8 mouse cellular contexts compared by ENCODE assay signal in the genomic region with DNA sequence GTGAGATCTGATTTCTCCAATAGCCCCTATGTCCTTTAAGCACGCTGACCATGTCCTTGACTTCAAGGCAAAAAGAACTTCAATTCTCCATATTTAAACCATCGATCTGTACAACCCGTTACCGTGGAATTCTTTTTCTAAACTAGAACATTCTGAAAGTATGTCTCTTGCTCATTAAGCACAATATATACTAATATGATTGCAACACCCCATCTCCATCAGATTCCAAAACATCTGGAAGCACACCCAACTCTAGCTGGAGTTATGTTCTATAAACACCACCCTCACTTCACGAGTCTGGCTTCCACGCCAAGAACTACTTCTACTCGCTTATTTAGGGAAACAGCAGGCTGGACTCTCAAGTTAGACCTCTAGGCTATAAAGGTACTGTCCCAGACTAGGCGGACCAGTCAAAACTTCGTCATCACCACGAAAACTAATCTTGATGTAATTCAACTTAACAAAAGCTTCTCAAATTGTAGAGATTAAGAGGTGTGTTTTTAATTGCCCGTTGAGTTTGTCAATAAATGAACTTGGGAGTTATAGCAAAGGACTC. TPM values are rescaled to one million over a fixed set of nuclear protein-coding genes. Genes with fewer than 3 reads are reported as not detected.
DNase-seq lines count a peak whose midpoint lies in the region; ATAC-seq and TF ChIP-seq lines count a peak whose summit lies in the region.

No protein-coding gene starts in this region.

- peak overlapping the region; percentile 62 for H3K4me2 ChIP-seq in forebrain, embryonic 11.5 days (ENCODE audit: low read depth, low read length, severe bottlenecking)
- peak overlapping the region; percentile 73 for H3K4me2 ChIP-seq in hindbrain, postnatal 0 days (ENCODE audit: low read depth, low read length)
- peak overlapping the region; percentile 79 for H3K4me2 ChIP-seq in midbrain, embryonic 12.5 days (replicated peaks)

- ATAC-seq in forebrain, embryonic 11.5 days (replicated peaks; ENCODE audit: low FRiP score), result no peak
- ATAC-seq in hindbrain, postnatal 0 days, result no peak
- ATAC-seq in midbrain, embryonic 12.5 days (ENCODE audit: low FRiP score, low read depth), result no peak
- no peak for ATAC-seq in frontal cortex, adult (ENCODE audit: low TSS enrichment)

- intact Hi-C loops in left cerebral cortex, postnatal 10 days (cut with DNase I), result no loop called here

- no peaks in the 10 kb centered on the region for H3K27me3 ChIP-seq in forebrain, embryonic 11.5 days (ENCODE audit: control insufficient read depth, insufficient read depth, low read length)
- H3K27me3 ChIP-seq in hindbrain, postnatal 0 days (ENCODE audit: insufficient read depth, low read length), result no peaks in the 10 kb centered on the region
- H3K27me3 ChIP-seq in midbrain, embryonic 12.5 days, result no peaks in the 10 kb centered on the region

- peak overlapping the region; percentile 96 for H3K4me3 ChIP-seq in forebrain, embryonic 11.5 days (ENCODE audit: low read depth, low read length)
- H3K4me3 ChIP-seq in hindbrain, postnatal 0 days (ENCODE audit: low read length), result peak overlapping the region; percentile 95
- H3K4me3 ChIP-seq in midbrain, embryonic 12.5 days, result peak overlapping the region; percentile 91

- 45% methylated on average over 11 of the region's 11 CpGs for WGBS in forebrain, embryonic 11.5 days
- whole genome bisulfite sequencing in hindbrain, postnatal 0 days, result 40% methylated on average over 11 of the region's 11 CpGs
- 44% methylated on average over 11 of the region's 11 CpGs for WGBS in midbrain, embryonic 12.5 days

- H3K9me3 ChIP-seq in forebrain, embryonic 11.5 days (ENCODE audit: control insufficient read depth, low read length), result no peaks in the 10 kb centered on the region
- no peaks in the 10 kb centered on the region for H3K9me3 ChIP-seq in hindbrain, postnatal 0 days (ENCODE audit: low read length)
- no peaks in the 10 kb centered on the region for H3K9me3 ChIP-seq in midbrain, embryonic 12.5 days

- H3K9ac ChIP-seq in forebrain, embryonic 11.5 days (ENCODE audit: low read length), result peak overlapping the region; percentile 92
- H3K9ac ChIP-seq in hindbrain, postnatal 0 days (replicated peaks; ENCODE audit: low read length), result peak overlapping the region; percentile 98
- H3K9ac ChIP-seq in midbrain, embryonic 12.5 days (replicated peaks), result peak overlapping the region; percentile 92

- no peak for TF ChIP-seq CTCF in hindbrain, postnatal 0 days (IDR thresholded peaks at IDR 0.05; ENCODE audit: low read depth)

- peak; percentile 16 to 18 for DNase-seq in kidney, postnatal 36 days
- DNase-seq in kidney, postnatal 10 days, result no peak
- DNase-seq in forebrain, embryonic 11.5 days (ENCODE audit: low spot score), result no peak
- DNase-seq in hindbrain, postnatal 0 days (ENCODE audit: low spot score), result no peak
- no peak for DNase-seq in left cerebral cortex, postnatal 10 days (ENCODE audit: extremely low spot score in 1 of 2, low spot score in 2 of 2)
- no peak for DNase-seq in spleen, postnatal 10 days (ENCODE audit: low spot score in 2 of 2)

- peak overlapping the region; percentile 86; the same call in 1 of the 2 replicates for H3K27ac ChIP-seq in forebrain, embryonic 11.5 days (ENCODE audit: low read depth, low read length)
- peak overlapping the region; percentile 96; the same call in 1 of the 2 replicates for H3K27ac ChIP-seq in hindbrain, postnatal 0 days
- H3K27ac ChIP-seq in midbrain, embryonic 12.5 days (replicated peaks), result peak overlapping the region; percentile 87

- no peaks in the 10 kb centered on the region for H3K36me3 ChIP-seq in forebrain, embryonic 11.5 days (ENCODE audit: control insufficient read depth, insufficient read depth, low read length)
- no peaks in the 10 kb centered on the region for H3K36me3 ChIP-seq in hindbrain, postnatal 0 days (ENCODE audit: insufficient read depth, low read length)
- no peaks in the 10 kb centered on the region for H3K36me3 ChIP-seq in midbrain, embryonic 12.5 days

- H3K4me1 ChIP-seq in forebrain, embryonic 11.5 days (replicated peaks; ENCODE audit: control insufficient read depth, insufficient read depth, low read length), result peaks cover 13% of the 10 kb centered on the region; the same call in 1 of the 2 replicates
- peaks cover 19% of the 10 kb centered on the region for H3K4me1 ChIP-seq in hindbrain, postnatal 0 days (ENCODE audit: insufficient read depth, low read length)
- peaks cover 27% of the 10 kb centered on the region for H3K4me1 ChIP-seq in midbrain, embryonic 12.5 days

RNA-seq across cellular contexts. Expression of gene Dag1, which starts 1.2 kb away (rescaled TPM):
- 77.1 and 82.0 TPM in 2 replicates for polyA plus RNA-seq in forebrain, embryonic 11.5 days (2014; fragmentation: Nextera tagmentation; extraction: Ambion mirVana)
- 127 and 129 TPM in 2 replicates for total RNA-seq in hindbrain, postnatal 0 days (2014; rRNA removed)
- polyA plus RNA-seq in hindbrain, postnatal 0 days (2015; fragmentation: Nextera tagmentation; extraction: Ambion mirVana), result 70.2 and 76.3 TPM in 2 replicates
- 64.7 and 67.0 TPM in 2 replicates for polyA plus RNA-seq in midbrain, embryonic 12.5 days (2016; fragmentation: Nextera tagmentation; extraction: Ambion mirVana)
- 100 to 1,000 TPM; 131 to 135 TPM for total RNA-seq in left cerebral cortex, postnatal 10 days (2021)

RNA-seq across cellular contexts. Expression of gene Nicn1, which starts 27.7 kb away (rescaled TPM):
- 46.8 and 61.8 TPM in 2 replicates for polyA plus RNA-seq in forebrain, embryonic 11.5 days (2014; fragmentation: Nextera tagmentation; extraction: Ambion mirVana)
- 79.8 and 108 TPM in 2 replicates for total RNA-seq in hindbrain, postnatal 0 days (2014; rRNA removed)
- polyA plus RNA-seq in hindbrain, postnatal 0 days (2015; fragmentation: Nextera tagmentation; extraction: Ambion mirVana), result 114 and 118 TPM in 2 replicates
- polyA plus RNA-seq in midbrain, embryonic 12.5 days (2016; fragmentation: Nextera tagmentation; extraction: Ambion mirVana), result 67.9 and 78.4 TPM in 2 replicates
- total RNA-seq in left cerebral cortex, postnatal 10 days (2021), result 100 to 1,000 TPM; 118 to 122 TPM

RNA-seq across cellular contexts. Expression of gene Amt, which starts 34.1 kb away (rescaled TPM):
- polyA plus RNA-seq in forebrain, embryonic 11.5 days (2014; fragmentation: Nextera tagmentation; extraction: Ambion mirVana), result 25.1 and 25.9 TPM in 2 replicates
- 22.5 and 27.1 TPM in 2 replicates for total RNA-seq in hindbrain, postnatal 0 days (2014; rRNA removed)
- polyA plus RNA-seq in hindbrain, postnatal 0 days (2015; fragmentation: Nextera tagmentation; extraction: Ambion mirVana), result 28.5 and 32.9 TPM in 2 replicates
- polyA plus RNA-seq in midbrain, embryonic 12.5 days (2016; fragmentation: Nextera tagmentation; extraction: Ambion mirVana), result 25.0 and 30.0 TPM in 2 replicates
- 10 to 100 TPM; 22.5 to 23.5 TPM for total RNA-seq in left cerebral cortex, postnatal 10 days (2021)

RNA-seq across cellular contexts. Expression of gene Rhoa, which starts 43.4 kb away (rescaled TPM):
- 298 and 303 TPM in 2 replicates for polyA plus RNA-seq in forebrain, embryonic 11.5 days (2014; fragmentation: Nextera tagmentation; extraction: Ambion mirVana)
- total RNA-seq in hindbrain, postnatal 0 days (2014; rRNA removed), result 105 and 106 TPM in 2 replicates
- polyA plus RNA-seq in hindbrain, postnatal 0 days (2015; fragmentation: Nextera tagmentation; extraction: Ambion mirVana), result 268 and 276 TPM in 2 replicates
- polyA plus RNA-seq in midbrain, embryonic 12.5 days (2016; fragmentation: Nextera tagmentation; extraction: Ambion mirVana), result 324 and 379 TPM in 2 replicates
- 100 to 1,000 TPM; 209 to 216 TPM for total RNA-seq in left cerebral cortex, postnatal 10 days (2021)

RNA-seq across cellular contexts. Expression of gene Tcta, which starts 43.4 kb away (rescaled TPM):
- polyA plus RNA-seq in forebrain, embryonic 11.5 days (2014; fragmentation: Nextera tagmentation; extraction: Ambion mirVana), result 20.8 and 25.5 TPM in 2 replicates
- 65.2 and 66.5 TPM in 2 replicates for total RNA-seq in hindbrain, postnatal 0 days (2014; rRNA removed)
- polyA plus RNA-seq in hindbrain, postnatal 0 days (2015; fragmentation: Nextera tagmentation; extraction: Ambion mirVana), result 79.4 and 80.3 TPM in 2 replicates
- 39.9 and 41.7 TPM in 2 replicates for polyA plus RNA-seq in midbrain, embryonic 12.5 days (2016; fragmentation: Nextera tagmentation; extraction: Ambion mirVana)
- 10 to 100 TPM; 58.0 to 59.3 TPM for total RNA-seq in left cerebral cortex, postnatal 10 days (2021)

Comparison
In these comparisons a context has a peak if more than half of its experiments do, and no peak if none do; other contexts are left out.
1. DNase-seq: peak in kidney, postnatal 36 days (2 of 2); none in kidney, postnatal 10 days (single experiment), forebrain, embryonic 11.5 days (single experiment), hindbrain, postnatal 0 days (single experiment), left cerebral cortex, postnatal 10 days (0 of 2) and spleen, postnatal 10 days (0 of 2).
2. Peak in every context shown above with its lines, with median percentiles within 50 percentile points of each other: H3K27ac ChIP-seq, H3K4me2 ChIP-seq, H3K4me3 ChIP-seq and H3K9ac ChIP-seq.